Mouse (Mus musculus) effector memory CD4-positive, alpha-beta T cell, adult 7 months (primary cell): ENCODE data around the gene Klhdc7b. TPM values are rescaled to one million over a fixed set of nuclear protein-coding genes. Genes with fewer than 3 reads are reported as not detected.

Experiments
- polyA plus RNA-seq: library from polyadenylated mRNA; unstranded; fragments of 100-300 nt; shearing (Covaris generic); gene quantifications from one replicate; pipeline ENCODE4 v1.2.1, GENCODE M21; 2017

Klhdc7b gene
- polyA plus RNA-seq = not detected

GRCm38 (mm10) chr15:89384617-89385016 lies at the start of gene Klhdc7b:
TSS of gene Klhdc7b (plus strand) at chr15:89384917.

GRCm38 (mm10) chr15:89355241-89356187 lies 29.2 kb upstream of the Klhdc7b start, which contains the start of the genes Lmf2 and Ncaph2:
TSS of gene Lmf2 (minus strand) at chr15:89355659.
TSS of gene Ncaph2 (plus strand) at chr15:89355719.

GRCm38 (mm10) chr15:89373762-89374248 lies 10.9 kb upstream of the Klhdc7b start, which contains the start of gene Sco2:
TSS of gene Sco2 (minus strand) at chr15:89373846.

GRCm38 (mm10) chr15:89376957-89377356 lies 7.8 kb upstream of the Klhdc7b start, which contains the start of gene Tymp:
TSS of gene Tymp (minus strand) at chr15:89377039.

GRCm38 (mm10) chr15:89378831-89379401 lies 5.8 kb upstream of the Klhdc7b start, which contains the start of gene Odf3b:
TSS of gene Odf3b (minus strand) at chr15:89379282.

GRCm38 (mm10) chr15:89410118-89410517 lies 25.4 kb downstream of the Klhdc7b start, which contains the start of gene Syce3:
TSS of gene Syce3 (minus strand) at chr15:89410503.

GRCm38 (mm10) chr15:89425711-89426121 lies 41.0 kb downstream of the Klhdc7b start, which contains the start of gene Cpt1b:
TSS of gene Cpt1b (minus strand) at chr15:89425863.

GRCm38 (mm10) chr15:89429352-89430221 lies 44.9 kb downstream of the Klhdc7b start, which contains the start of the genes C730034F03Rik, Gm44502 and Chkb:
TSS of gene C730034F03Rik (plus strand) at chr15:89429589.
TSS of gene Gm44502 (minus strand) at chr15:89429696.
TSS of gene Chkb (minus strand) at chr15:89429908.

Other genes with a start within 250 kb of the Klhdc7b start
- gene Mapk12, start 244.2 kb upstream of the Klhdc7b start, polyA plus RNA-seq = 3.8 TPM
- 27.4 TPM for gene Mapk11, start 235.3 kb upstream of the Klhdc7b start, polyA plus RNA-seq
- 0.32 TPM for gene Plxnb2, start 204.1 kb upstream of the Klhdc7b start, polyA plus RNA-seq
- gene Dennd6b, start 188.4 kb upstream of the Klhdc7b start, polyA plus RNA-seq = 44.6 TPM
- 16.7 TPM for gene Ppp6r2, start 173.4 kb upstream of the Klhdc7b start, polyA plus RNA-seq
- gene Sbf1, start 69.6 kb upstream of the Klhdc7b start, polyA plus RNA-seq = 99.5 TPM
- gene Adm2, start 62.2 kb upstream of the Klhdc7b start, polyA plus RNA-seq = not detected
- 0.60 TPM for gene Miox, start 50.5 kb upstream of the Klhdc7b start, polyA plus RNA-seq
- 42.8 TPM for gene Lmf2, start 29.3 kb upstream of the Klhdc7b start, polyA plus RNA-seq
- 144 TPM for gene Ncaph2, start 29.2 kb upstream of the Klhdc7b start, polyA plus RNA-seq
- 3.4 TPM for gene Sco2, start 11.1 kb upstream of the Klhdc7b start, polyA plus RNA-seq
- 1.5 TPM for gene Tymp, start 7.9 kb upstream of the Klhdc7b start, polyA plus RNA-seq
- gene Odf3b, start 5.6 kb upstream of the Klhdc7b start, polyA plus RNA-seq = not detected
- not detected for gene Syce3, start 25.6 kb downstream of the Klhdc7b start, polyA plus RNA-seq
- 0.37 TPM for gene Cpt1b, start 40.9 kb downstream of the Klhdc7b start, polyA plus RNA-seq
- gene C730034F03Rik, start 44.7 kb downstream of the Klhdc7b start, polyA plus RNA-seq = 6.8 TPM
- gene Gm44502, start 44.8 kb downstream of the Klhdc7b start, polyA plus RNA-seq = not detected
- 102 TPM for gene Chkb, start 45.0 kb downstream of the Klhdc7b start, polyA plus RNA-seq
- not detected for gene Mapk8ip2, start 69.0 kb downstream of the Klhdc7b start, polyA plus RNA-seq
- 13.1 TPM for gene Arsa, start 92.5 kb downstream of the Klhdc7b start, polyA plus RNA-seq
- not detected for gene Shank3, start 114.7 kb downstream of the Klhdc7b start, polyA plus RNA-seq
- gene Acr, start 183.4 kb downstream of the Klhdc7b start, polyA plus RNA-seq = not detected
- gene Rabl2, start 207.0 kb downstream of the Klhdc7b start, polyA plus RNA-seq = 0.80 TPM